Mouse (Mus musculus): ENCODE measurements around the gene Vwa3b.

Vwa3b gene

DNA sequence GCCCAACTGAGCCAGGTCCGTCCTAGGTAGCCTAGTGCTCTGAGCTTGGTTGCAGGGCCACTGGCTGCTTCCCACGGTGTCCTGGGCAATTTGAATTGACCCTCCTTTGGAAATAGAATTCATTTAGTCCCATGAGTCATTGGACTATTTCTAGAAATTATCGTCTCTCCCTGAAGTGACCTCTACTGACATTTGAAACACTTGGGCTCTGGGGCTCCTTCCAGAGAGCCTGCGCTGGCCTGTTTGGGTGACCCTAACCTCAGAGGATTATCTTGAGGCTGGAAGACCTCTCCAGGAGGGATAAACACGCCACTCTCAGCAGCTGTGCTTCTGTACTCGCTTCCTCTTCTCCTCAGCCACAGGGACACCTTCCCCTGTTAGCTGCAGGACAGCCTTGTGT is 204.0 kb downstream of the Vwa3b start:
- no peak for DNase-seq (ENCODE audit: low spot score in 2 of 2)

DNA sequence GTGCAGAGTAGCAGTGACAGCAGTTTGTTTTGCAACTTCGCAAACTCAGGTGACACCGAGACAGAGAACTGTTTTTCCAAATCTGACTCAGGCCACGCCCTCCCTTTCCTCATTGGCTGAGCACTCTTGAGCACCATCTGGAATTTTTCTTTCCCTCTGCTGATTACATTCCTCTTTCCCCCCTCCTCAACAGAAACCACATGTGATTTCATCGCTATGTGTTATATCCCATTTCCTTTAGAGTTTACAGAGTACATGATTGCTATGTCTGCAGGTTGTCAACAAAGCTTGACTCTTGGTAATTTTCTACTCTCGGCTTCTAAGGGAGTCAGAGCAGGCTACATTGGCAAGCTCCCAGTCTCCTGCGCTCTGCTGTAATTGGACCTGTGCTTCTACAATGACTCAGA is 204.9 kb downstream of the Vwa3b start:
- DNase-seq (ENCODE audit: low spot score in 2 of 2): no peak
